Mouse (Mus musculus) liver, embryonic 14.5 days (tissue): ENCODE results near the gene Slc9a8.

Experiments
- CTCF ChIP-seq: IDR thresholded peaks from 2 replicates; pipeline ENCODE4 v1.5.1; 2016; ENCODE audit warnings: antibody characterized with exemption, low read depth, control low read depth
- EP300 ChIP-seq: IDR thresholded peaks from 2 replicates; pipeline ENCODE4 v1.6.1; 2016; ENCODE audit warnings: antibody characterized with exemption, low read depth

GRCm38 (mm10) chr2:167462954-167463353 is 41.4 kb downstream of the Slc9a8 start:
- TF ChIP-seq CTCF: peak; percentile 97
- TF ChIP-seq EP300: no peak
